Mouse (Mus musculus) splenic B cell, adult 2 months (primary cell): ENCODE results near the gene Pi16.
A peak's percentile ranks its signal among the peaks of the same experiment; 100 is the strongest.

ENCODE experiments used
- DNase-seq: peaks from one replicate; pipeline ENCODE4 v3.0.0-alpha.2; 2011; ENCODE audit warnings: low read depth, low spot score
- H3K27me3 ChIP-seq: 2 replicates; pipeline ENCODE4 v1.6.1; 2012; ENCODE audit warnings: mild to moderate bottlenecking, low read length, moderate library complexity, mixed read lengths; ENCODE audit not compliant: control insufficient read depth, poor library complexity, insufficient read depth, severe bottlenecking
- H3K36me3 ChIP-seq: 2 replicates; pipeline ENCODE4 v1.6.1; 2012; ENCODE audit warnings: mild to moderate bottlenecking, low read length, moderate library complexity, mixed read lengths; ENCODE audit not compliant: control insufficient read depth, poor library complexity, insufficient read depth, severe bottlenecking

Pi16 gene

DNA sequence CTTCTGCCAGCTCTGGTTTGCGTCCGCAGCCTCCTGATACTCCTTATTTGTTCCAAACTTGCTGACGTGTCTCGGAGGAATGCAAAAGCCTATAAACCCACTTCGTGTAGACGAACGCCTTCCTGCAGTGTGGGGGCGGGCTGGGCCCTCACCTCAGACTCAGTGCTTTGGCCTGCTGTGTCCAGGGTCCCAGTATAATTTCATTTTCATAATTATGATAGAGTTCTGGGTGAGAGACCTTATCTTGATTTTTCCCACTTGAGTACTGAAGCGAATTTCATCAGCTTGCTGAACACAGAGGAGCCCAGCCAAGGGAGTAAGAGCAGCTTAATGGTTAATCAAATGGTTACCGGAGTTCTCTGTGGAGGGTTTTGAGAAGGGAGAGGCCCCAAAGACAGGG is 20.2 kb upstream of the Pi16 start:
- no peak for DNase-seq
- Histone ChIP-seq H3K27me3 (no peaks in the 10 kb centered on the region), H3K36me3 (peaks cover 17% of the 10 kb centered on the region)

DNA sequence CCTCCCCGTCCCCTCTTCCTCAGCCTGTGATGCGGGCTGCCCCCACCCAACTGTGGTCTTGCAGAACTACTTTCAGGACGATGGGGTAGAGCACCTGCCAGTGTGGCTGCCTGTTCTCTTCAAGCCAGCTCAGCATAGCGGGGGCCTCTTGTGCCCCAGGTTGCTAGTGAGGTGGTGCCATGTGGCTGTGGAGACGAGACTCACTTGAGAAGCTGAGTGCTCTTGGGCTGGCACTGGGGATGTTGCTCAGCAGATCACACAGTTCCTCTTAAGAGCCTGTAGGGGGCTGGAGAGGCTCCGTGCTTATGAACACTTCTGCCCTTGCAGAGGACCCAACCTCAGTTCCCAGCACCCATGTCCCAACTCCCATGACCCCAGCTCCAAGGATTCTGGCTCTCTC is 19.7 kb upstream of the Pi16 start:
- Histone ChIP-seq H3K36me3 (peaks cover 17% of the 10 kb centered on the region), H3K27me3 (no peaks in the 10 kb centered on the region)
- peak; percentile 30 for DNase-seq

- Histone ChIP-seq H3K27me3 (no peaks in the 10 kb centered on the region), H3K36me3 (peaks cover 13% of the 10 kb centered on the region)
- no peak for DNase-seq
These were observed 18.2 kb upstream of the Pi16 start for GRCm38 (mm10) chr17:29299282-29299681.

DNA sequence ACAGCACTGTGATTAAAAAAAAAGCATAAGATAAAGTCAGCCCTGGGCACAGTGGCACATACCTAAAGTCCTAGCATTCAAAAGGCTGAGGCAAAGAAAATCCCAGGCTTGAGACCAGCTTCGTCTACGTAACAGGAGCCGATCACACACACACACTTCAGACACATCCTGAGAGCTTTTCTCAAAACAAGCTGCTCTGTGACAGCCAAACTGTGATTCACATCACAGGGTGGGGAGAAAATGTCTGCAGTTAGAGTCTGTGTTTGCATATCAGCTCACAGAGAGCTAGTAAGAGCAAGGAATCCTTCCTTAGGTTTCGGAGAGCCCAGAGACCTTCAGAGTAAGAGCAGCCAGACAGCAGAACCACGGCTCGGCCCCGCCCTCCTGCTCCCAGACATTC is 16.6 kb upstream of the Pi16 start:
- no peak for DNase-seq
- no peaks in the 10 kb centered on the region for H3K27me3 ChIP-seq
- H3K36me3 ChIP-seq: peaks cover 12% of the 10 kb centered on the region

DNA sequence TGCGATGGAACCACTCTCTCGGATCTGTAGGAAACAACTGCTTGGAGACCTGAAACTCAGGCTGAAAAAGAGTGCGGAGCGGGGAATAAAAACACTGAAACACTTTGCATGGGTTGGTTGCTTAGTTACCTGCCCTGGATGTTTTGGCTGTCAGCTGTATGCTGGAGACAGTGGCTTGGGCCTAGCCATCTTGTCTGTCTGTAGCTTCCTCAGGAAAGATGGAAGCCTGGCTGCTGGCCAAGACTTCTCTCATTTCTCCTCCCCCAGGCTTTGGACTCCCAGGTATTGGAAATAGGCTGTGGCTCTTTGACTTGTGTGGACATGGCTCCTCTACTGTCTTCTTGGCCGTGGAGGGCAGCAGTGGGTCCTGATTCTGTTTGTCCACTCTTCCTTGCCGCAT is 16.1 kb upstream of the Pi16 start:
- H3K36me3 ChIP-seq: peaks cover 12% of the 10 kb centered on the region
- no peak for DNase-seq
- H3K27me3 ChIP-seq: no peaks in the 10 kb centered on the region

DNA sequence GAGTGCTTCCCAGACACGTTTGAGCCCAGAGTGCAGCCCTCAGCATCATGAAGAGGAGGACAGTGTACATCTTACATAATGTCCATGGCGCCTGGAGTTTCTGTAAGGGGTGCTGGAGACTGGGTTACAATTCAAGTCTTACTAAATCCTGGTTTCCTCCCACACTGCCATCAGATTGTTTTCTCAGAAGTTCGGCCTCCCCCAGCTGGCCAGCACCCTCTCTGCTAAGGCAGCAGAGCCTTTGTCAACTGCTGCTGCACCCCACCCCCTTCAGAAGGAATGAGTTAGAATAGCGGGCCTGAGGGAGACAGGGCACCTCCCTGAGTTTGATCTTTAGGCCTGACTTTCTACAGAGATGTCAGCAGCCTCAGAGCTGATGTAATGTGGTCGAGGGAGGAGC is 15.3 kb upstream of the Pi16 start:
- Histone ChIP-seq H3K36me3 (peaks cover 12% of the 10 kb centered on the region), H3K27me3 (no peaks in the 10 kb centered on the region)
- no peak for DNase-seq

DNA sequence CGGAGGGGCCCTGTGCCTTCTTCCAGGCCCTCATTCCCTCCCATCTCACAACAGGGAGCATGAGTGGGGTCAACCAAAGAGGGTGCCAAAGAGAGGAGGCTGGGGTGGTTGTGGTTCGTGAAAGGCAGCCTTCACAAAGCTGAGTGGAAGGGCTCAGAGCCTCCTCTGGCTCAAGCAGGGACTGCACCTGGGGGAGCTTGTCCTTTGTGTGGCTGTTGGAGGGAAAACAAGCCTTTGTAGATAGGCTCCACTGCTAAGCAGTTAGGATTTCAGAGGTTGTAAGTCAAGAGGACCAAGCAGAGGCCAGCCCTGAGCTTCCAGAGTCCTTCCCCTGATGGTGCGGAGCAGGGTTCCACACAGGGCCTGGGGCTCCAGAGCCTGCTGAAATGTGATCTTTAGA is 14.4 kb upstream of the Pi16 start:
- peak; percentile 64 for DNase-seq
- peaks cover 9% of the 10 kb centered on the region for H3K36me3 ChIP-seq
- H3K27me3 ChIP-seq: no peaks in the 10 kb centered on the region

DNA sequence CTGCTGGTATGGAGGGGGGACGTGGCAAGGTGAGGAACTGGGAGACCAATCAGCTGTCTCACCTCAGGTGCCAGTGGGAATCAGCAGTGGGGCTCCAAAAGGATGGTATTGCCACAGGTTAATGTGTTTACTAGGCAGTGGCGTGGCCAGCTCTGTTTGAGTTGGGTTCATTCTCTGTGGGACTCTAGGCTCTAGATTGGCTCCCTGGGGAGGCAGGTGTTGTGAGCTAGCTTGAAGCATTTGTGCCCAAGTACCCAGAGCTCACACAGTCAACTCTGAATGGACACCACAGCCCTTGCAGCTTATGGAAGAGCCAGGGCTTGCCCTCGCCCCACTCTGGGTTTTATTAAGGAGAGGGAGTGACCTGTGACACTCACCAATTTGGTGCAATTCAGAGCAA is 13.6 kb upstream of the Pi16 start:
- peak; percentile 48 for DNase-seq
- Histone ChIP-seq H3K27me3 (no peaks in the 10 kb centered on the region), H3K36me3 (peaks cover 9% of the 10 kb centered on the region)

GRCm38 (mm10) chr17:29304376-29305057 is 13.0 kb upstream of the Pi16 start:
- peaks cover 9% of the 10 kb centered on the region for H3K36me3 ChIP-seq
- no peaks in the 10 kb centered on the region for H3K27me3 ChIP-seq
- DNase-seq: peak; percentile 71

DNA sequence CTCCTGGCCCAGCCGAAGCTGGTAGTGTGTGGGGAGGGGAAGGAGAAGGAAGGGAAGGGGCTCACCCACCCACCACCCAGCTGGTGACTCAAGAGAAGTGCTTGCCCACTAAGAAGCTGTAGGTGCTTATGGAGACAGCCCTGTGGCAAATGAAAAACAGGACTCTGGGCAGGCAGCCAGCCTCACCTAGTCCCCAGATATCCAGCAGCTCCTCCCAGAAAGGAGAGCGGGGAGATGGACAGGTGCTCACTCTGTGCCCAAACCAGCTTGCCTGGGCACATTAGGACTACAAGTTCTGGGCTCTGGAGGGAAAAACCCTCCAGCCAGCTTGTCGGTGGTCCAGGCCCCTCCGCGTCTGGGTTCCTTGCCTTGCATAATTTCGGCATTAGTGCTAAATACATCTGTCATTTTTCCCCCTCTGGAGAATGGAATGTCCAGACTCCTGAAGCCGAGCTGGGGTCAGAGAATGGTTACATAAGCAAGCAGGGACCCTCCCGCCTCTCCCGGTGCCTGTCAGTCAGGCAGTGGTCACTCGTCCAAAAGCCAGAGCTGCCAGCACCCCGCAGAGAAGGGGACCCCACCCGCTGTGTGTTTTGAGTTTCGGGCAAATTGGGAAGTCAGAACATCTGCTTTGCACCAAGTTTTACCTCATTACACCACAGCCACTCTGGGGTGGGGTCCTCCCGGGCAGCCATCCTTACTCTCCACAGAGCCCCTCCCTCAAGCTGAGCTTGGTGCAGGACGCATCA is 12.2 kb upstream of the Pi16 start:
- Histone ChIP-seq H3K36me3 (peaks cover 5% of the 10 kb centered on the region), H3K27me3 (no peaks in the 10 kb centered on the region)
- DNase-seq: peak; percentile 25

DNA sequence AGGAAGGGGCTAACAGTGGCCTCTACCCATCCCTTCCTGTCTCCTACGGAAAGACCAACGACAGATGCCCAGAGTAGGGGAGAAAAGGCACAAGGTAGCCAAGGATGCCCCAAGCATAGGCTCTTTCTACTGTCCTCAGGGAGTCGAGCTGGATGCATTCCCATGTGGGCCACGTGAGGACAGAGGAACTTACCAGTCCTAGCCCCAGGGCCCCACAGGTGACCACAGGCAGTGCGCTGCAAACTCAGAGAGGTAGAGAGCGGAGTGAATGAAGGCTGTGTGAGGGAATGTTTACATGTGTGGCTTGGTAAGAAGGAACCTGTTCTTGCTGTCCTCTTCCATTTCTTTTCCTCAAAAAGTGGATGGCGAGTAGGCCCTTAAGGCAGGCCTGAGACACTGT is 11.6 kb upstream of the Pi16 start:
- DNase-seq: peak; percentile 34
- Histone ChIP-seq H3K27me3 (no peaks in the 10 kb centered on the region), H3K36me3 (peaks cover 5% of the 10 kb centered on the region)

- H3K27me3 ChIP-seq: no peaks in the 10 kb centered on the region
- DNase-seq: no peak
- no peaks in the 10 kb centered on the region for H3K36me3 ChIP-seq
These were observed 7.3 kb upstream of the Pi16 start for GRCm38 (mm10) chr17:29310056-29310623.

GRCm38 (mm10) chr17:29311602-29312001 is 5.9 kb upstream of the Pi16 start:
- no peaks in the 10 kb centered on the region for H3K27me3 ChIP-seq
- DNase-seq: no peak
- no peaks in the 10 kb centered on the region for H3K36me3 ChIP-seq

DNA sequence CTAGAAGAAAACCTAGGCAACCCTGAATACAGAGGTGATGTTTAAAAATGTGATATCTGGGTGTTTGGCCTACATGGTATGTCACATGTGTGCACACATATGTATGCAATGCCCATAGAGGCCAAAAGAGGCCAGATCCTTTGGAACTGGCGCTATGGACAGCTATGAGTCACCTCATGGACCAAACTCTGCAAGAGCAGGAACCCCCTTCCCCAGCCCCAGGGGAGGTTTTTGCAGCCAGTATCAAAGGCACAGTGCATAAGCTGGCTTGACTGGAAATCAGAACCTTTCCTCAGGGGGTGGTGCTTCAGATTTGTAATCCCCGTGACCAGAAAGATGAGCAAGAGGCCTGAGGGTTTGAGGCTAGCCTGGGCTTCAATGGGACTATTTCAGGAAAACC is 5.4 kb upstream of the Pi16 start:
- H3K27me3 ChIP-seq: no peaks in the 10 kb centered on the region
- DNase-seq: no peak
- no peaks in the 10 kb centered on the region for H3K36me3 ChIP-seq

DNA sequence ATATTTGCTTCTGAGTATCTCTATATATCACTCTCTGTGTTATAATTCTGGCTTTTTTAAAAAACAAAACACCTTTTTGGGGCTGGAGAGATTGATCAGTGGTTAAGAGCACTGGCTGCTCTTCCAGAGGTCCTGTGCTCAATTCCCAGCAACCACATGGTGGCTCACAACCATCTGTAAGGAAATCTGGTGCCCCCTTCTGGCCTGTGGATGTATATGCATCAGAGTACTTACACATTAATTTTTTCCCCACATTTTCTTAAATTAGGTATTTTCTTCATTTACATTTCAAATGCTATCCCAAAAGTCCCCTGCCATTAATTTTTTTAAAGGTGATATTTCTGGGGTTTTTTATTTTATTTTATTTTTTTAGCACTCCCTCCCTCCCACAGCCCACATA is 4.2 kb upstream of the Pi16 start:
- no peaks in the 10 kb centered on the region for H3K36me3 ChIP-seq
- DNase-seq: peak; percentile 60
- no peaks in the 10 kb centered on the region for H3K27me3 ChIP-seq
